Mouse (Mus musculus) kidney, embryonic 15.5 days (tissue): ENCODE data around the gene Gm10273. TPM values are rescaled to one million over a fixed set of nuclear protein-coding genes. Genes with fewer than 3 reads are reported as not detected.
"Not testable (repeated sequence)": the region's sequence is repeated elsewhere in the genome, so short reads cannot be mapped to it uniquely, and the experiment has no call there.

ENCODE experiments used
- ATAC-seq: fragments of 200-750 bp; cut with Nextera tagmentation; replicated peaks from 2 replicates; pipeline ENCODE4 v1.8.0; 2017; ENCODE audit warnings: moderate TSS enrichment; ENCODE audit not compliant: low FRiP score
- H3K27ac ChIP-seq: fragments of 300-500 bp; sonication (generic); 2 replicates; pipeline ENCODE4 v1.5.1; 2015; ENCODE audit warnings: mild to moderate bottlenecking, inconsistent platforms
- H3K27me3 ChIP-seq: fragments of 300-500 bp; sonication (generic); 2 replicates; pipeline ENCODE4 v1.6.1; 2015; ENCODE audit warnings: inconsistent platforms
- H3K36me3 ChIP-seq: fragments of 300-500 bp; sonication (generic); 2 replicates; pipeline ENCODE4 v1.6.1; 2015; ENCODE audit warnings: inconsistent platforms
- H3K4me1 ChIP-seq: fragments of 300-500 bp; sonication (generic); 2 replicates; pipeline ENCODE4 v1.6.1; 2015; ENCODE audit warnings: inconsistent platforms
- H3K4me2 ChIP-seq: fragments of 300-500 bp; sonication (generic); 2 replicates; pipeline ENCODE4 v1.6.1; 2015; ENCODE audit warnings: moderate library complexity, mild to moderate bottlenecking, inconsistent platforms
- H3K4me3 ChIP-seq: fragments of 300-500 bp; sonication (generic); replicated peaks from 2 replicates; pipeline ENCODE4 v1.5.1; 2015; ENCODE audit warnings: mild to moderate bottlenecking, inconsistent platforms
- H3K9ac ChIP-seq: fragments of 300-500 bp; sonication (generic); 2 replicates; pipeline ENCODE4 v1.6.1; 2015; ENCODE audit warnings: mild to moderate bottlenecking, inconsistent platforms
- H3K9me3 ChIP-seq: fragments of 300-500 bp; sonication (generic); replicated peaks from 2 replicates; pipeline ENCODE4 v1.6.1; 2016; ENCODE audit warnings: inconsistent platforms
- WGBS: fragments of 180-500 bp; shearing (Covaris S2); methylation state at CpG from one replicate; pipeline ENCODE4 v1.1.7; 2015; ENCODE audit warnings: mixed read lengths; 5-methylcytosine and 5-hydroxymethylcytosine counted together
- polyA plus RNA-seq: library from polyadenylated mRNA; unstranded; fragments of >200 nt; fragmentation: Nextera tagmentation; extraction: Ambion mirVana; gene quantifications from 2 replicates; pipeline ENCODE4 v1.2.1, GENCODE M21; 2015

Gene Gm10273
- polyA plus RNA-seq, 1 experiment from 2014 or later, result not detected

- Histone ChIP-seq H3K9ac (no peak overlapping the region), H3K4me1 (no peaks in the 10 kb centered on the region), H3K27me3 (no peaks in the 10 kb centered on the region), H3K36me3 (peaks cover 90% of the 10 kb centered on the region), H3K4me2 (no peak overlapping the region), H3K27ac (no peak overlapping the region), H3K9me3 (no peaks in the 10 kb centered on the region), H3K4me3 (no peak overlapping the region)
- 87% methylated on average over 8 of the region's 8 CpGs for WGBS
- ATAC-seq, result no peak
Observed at GRCm38 (mm10) chr10:59368729-59369128, 26.7 kb upstream of the Gm10273 start.

GRCm38 (mm10) chr10:59369426-59369825, 26.0 kb upstream of the Gm10273 start:
- Histone ChIP-seq H3K36me3 (peaks cover 91% of the 10 kb centered on the region), H3K27me3 (no peaks in the 10 kb centered on the region), H3K4me1 (no peaks in the 10 kb centered on the region), H3K4me3 (no peak overlapping the region), H3K27ac (no peak overlapping the region), H3K9me3 (no peaks in the 10 kb centered on the region), H3K9ac (no peak overlapping the region), H3K4me2 (no peak overlapping the region)
- ATAC-seq, result no peak
- WGBS, result 90% methylated on average over 9 of the region's 9 CpGs

- Histone ChIP-seq H3K27me3 (no peaks in the 10 kb centered on the region), H3K4me3 (no peak overlapping the region), H3K4me2 (no peak overlapping the region), H3K27ac (no peak overlapping the region), H3K9ac (no peak overlapping the region), H3K9me3 (no peaks in the 10 kb centered on the region), H3K36me3 (peaks cover 20% of the 10 kb centered on the region), H3K4me1 (no peaks in the 10 kb centered on the region)
- ATAC-seq, result no peak
- WGBS, result 85% methylated on average over 10 of the region's 10 CpGs
Observed at GRCm38 (mm10) chr10:59377906-59378305, 17.5 kb upstream of the Gm10273 start.

DNA sequence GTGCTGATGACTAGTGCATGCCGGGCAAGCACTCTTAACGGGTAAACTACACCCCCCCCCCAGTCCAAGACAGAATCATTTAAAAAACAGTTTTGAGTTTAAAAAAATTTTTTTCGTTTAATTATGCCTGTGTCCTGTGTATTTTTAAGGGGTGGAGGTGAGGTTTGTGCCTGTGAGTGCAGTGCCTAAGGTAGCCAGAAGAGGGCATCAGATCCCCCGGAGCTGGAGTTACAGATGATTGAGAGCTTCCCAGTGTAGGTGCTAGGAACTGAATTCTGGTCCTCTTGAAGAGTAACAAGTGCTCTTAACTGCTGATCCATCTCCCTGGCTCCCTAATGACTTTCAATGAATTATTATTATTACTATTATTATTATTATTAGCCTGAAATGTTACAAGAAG, 16.7 kb upstream of the Gm10273 start:
- no peaks in the 10 kb centered on the region for H3K9me3 ChIP-seq
- peaks cover 12% of the 10 kb centered on the region; the same call in 1 of the 2 replicates for H3K36me3 ChIP-seq
- H3K9ac ChIP-seq, result no peak overlapping the region
- H3K4me1 ChIP-seq, result no peaks in the 10 kb centered on the region
- H3K27ac ChIP-seq, result no peak overlapping the region
- H3K27me3 ChIP-seq, result no peaks in the 10 kb centered on the region
- no peak overlapping the region for H3K4me2 ChIP-seq
- no peak for ATAC-seq
- 94% methylated on average over 4 of the region's 4 CpGs for WGBS
- H3K4me3 ChIP-seq, result no peak overlapping the region

- Histone ChIP-seq H3K9me3 (no peaks in the 10 kb centered on the region), H3K9ac (no peak overlapping the region), H3K4me3 (no peak overlapping the region), H3K27ac (no peak overlapping the region), H3K36me3 (no peaks in the 10 kb centered on the region), H3K4me2 (no peak overlapping the region), H3K4me1 (no peaks in the 10 kb centered on the region), H3K27me3 (no peaks in the 10 kb centered on the region)
- WGBS, result 43% methylated on average over 3 of the region's 3 CpGs
- no peak for ATAC-seq
Observed at GRCm38 (mm10) chr10:59379927-59380326, 15.5 kb upstream of the Gm10273 start.

- no peaks in the 10 kb centered on the region for H3K27me3 ChIP-seq
- no peaks in the 10 kb centered on the region for H3K4me1 ChIP-seq
- H3K4me3 ChIP-seq, result no peak overlapping the region
- no peak for ATAC-seq
- H3K9me3 ChIP-seq, result no peaks in the 10 kb centered on the region
- H3K36me3 ChIP-seq, result no peaks in the 10 kb centered on the region
- 86% methylated on average over 2 of the region's 2 CpGs for WGBS
- no peak overlapping the region for H3K4me2 ChIP-seq
- H3K27ac ChIP-seq, result no peak overlapping the region
- H3K9ac ChIP-seq, result no peak overlapping the region
Observed at GRCm38 (mm10) chr10:59380411-59380821, 15.0 kb upstream of the Gm10273 start.

DNA sequence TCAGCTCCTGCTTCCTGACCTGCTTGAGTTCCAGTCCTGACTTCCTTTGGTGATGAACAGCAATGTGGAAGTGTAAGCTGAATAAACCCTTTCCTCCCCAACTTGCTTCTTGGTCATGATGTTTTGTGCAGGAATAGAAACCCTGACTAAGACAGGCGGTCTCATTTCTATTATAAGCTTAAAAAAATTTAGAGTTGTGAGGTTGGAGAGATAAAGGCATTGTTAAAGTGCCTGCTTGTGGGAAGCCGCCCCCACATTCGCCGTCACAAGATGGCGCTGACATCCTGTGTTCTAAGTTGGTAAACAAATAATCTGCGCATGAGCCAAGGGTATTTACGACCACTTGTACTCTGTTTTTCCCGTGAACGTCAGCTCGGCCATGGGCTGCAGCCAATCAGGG, 13.9 kb upstream of the Gm10273 start:
- H3K9me3 ChIP-seq, H3K36me3 ChIP-seq, H3K27me3 ChIP-seq, H3K4me2 ChIP-seq, H3K4me3 ChIP-seq, H3K9ac ChIP-seq, H3K27ac ChIP-seq, ATAC-seq, H3K4me1 ChIP-seq: not testable (repeated sequence)
- WGBS, result 84% methylated on average over 7 of the region's 10 CpGs

DNA sequence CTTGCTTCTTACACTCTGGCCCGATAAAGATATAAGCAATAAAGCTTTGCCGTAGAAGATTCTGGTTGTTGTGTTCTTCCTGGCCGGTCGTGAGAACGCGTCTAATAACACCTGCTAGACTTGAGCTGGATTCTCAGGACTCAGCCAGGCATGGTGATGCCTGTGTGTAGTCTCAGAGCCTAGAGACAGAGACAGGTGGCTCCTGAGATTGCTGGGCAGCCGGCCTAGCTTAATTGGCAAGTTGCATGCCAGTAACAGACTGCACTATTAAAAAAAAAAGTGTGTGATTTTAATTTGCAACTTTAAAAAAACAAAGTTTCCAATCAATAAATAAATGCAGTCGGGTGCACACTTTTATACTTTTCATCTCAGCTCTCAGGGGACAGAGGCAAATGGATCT, 8.5 kb upstream of the Gm10273 start:
- Histone ChIP-seq H3K9me3 (peaks cover 6% of the 10 kb centered on the region), H3K4me2 (no peak overlapping the region), H3K4me1 (no peaks in the 10 kb centered on the region), H3K36me3 (no peaks in the 10 kb centered on the region), H3K27me3 (no peaks in the 10 kb centered on the region), H3K9ac (no peak overlapping the region), H3K27ac (no peak overlapping the region), H3K4me3 (no peak overlapping the region)
- ATAC-seq, result no peak
- 87% methylated on average over 8 of the region's 8 CpGs for WGBS

- Histone ChIP-seq H3K4me1 (no peaks in the 10 kb centered on the region), H3K4me3 (no peak overlapping the region), H3K36me3 (no peaks in the 10 kb centered on the region), H3K27ac (no peak overlapping the region), H3K9ac (no peak overlapping the region), H3K27me3 (no peaks in the 10 kb centered on the region), H3K4me2 (no peak overlapping the region), H3K9me3 (peaks cover 6% of the 10 kb centered on the region)
- WGBS, result 93% methylated on average over 3 of the region's 3 CpGs
- ATAC-seq, result no peak
Observed at GRCm38 (mm10) chr10:59389652-59390051, 5.8 kb upstream of the Gm10273 start.

GRCm38 (mm10) chr10:59391907-59392306, 3.5 kb upstream of the Gm10273 start:
- Histone ChIP-seq H3K4me3 (no peak overlapping the region), H3K27ac (no peak overlapping the region), H3K4me2 (no peak overlapping the region), H3K4me1 (no peaks in the 10 kb centered on the region), H3K9ac (no peak overlapping the region), H3K27me3 (no peaks in the 10 kb centered on the region), H3K9me3 (peaks cover 6% of the 10 kb centered on the region), H3K36me3 (no peaks in the 10 kb centered on the region)
- 57% methylated on average over 4 of the region's 4 CpGs for WGBS
- ATAC-seq, result no peak

- Histone ChIP-seq H3K9me3 (0 out of 2 replicates have a peak, but pooled peaks cover 2% of the 10 kb centered on the region), H3K9ac (no peak within 1 kb of the TSS), H3K36me3 (no peaks in the 10 kb centered on the region), H3K27me3 (peaks cover 3% of the 10 kb centered on the region; the same call in 1 of the 2 replicates), H3K4me2 (no peak within 1 kb of the TSS), H3K27ac (no peak within 1 kb of the TSS), H3K4me1 (peaks cover 8% of the 10 kb centered on the region; the same call in 1 of the 2 replicates), H3K4me3 (no peak within 1 kb of the TSS)
- ATAC-seq, result no peak
- 66% methylated on average over 21 of the region's 21 CpGs for WGBS
Observed at GRCm38 (mm10) chr10:59402899-59403792, 7.7 kb downstream of the Gm10273 start, which contains the start of gene Pla2g12b. Pla2g12b (plus strand) TSS chr10:59403660.

GRCm38 (mm10) chr10:59403793-59404149, 8.3 kb downstream of the Gm10273 start:
- no peak overlapping the region for H3K4me3 ChIP-seq
- no peak overlapping the region for H3K27ac ChIP-seq
- 77% methylated on average over 10 of the region's 10 CpGs for WGBS
- H3K4me1 ChIP-seq, result peaks cover 12% of the 10 kb centered on the region
- no peak for ATAC-seq
- no peak overlapping the region for H3K9ac ChIP-seq
- H3K36me3 ChIP-seq, result no peaks in the 10 kb centered on the region
- H3K4me2 ChIP-seq, result no peak overlapping the region
- H3K27me3 ChIP-seq, result peaks cover 3% of the 10 kb centered on the region; the same call in 1 of the 2 replicates
- H3K9me3 ChIP-seq, result 0 out of 2 replicates have a peak, but pooled peaks cover 2% of the 10 kb centered on the region
